Mouse (Mus musculus) G1E (cell line): ENCODE measurements around the gene Cd24a.

ENCODE experiments used
- CTCF ChIP-seq: IDR thresholded peaks from 2 replicates; pipeline ENCODE4 v1.5.1; 2012; ENCODE audit warnings: low read depth, low read length, inconsistent platforms, mixed read lengths
- GATA1 ChIP-seq: IDR thresholded peaks from 2 replicates; pipeline ENCODE4 v1.6.1; 2012; ENCODE audit warnings: borderline replicate concordance, low read length, inconsistent platforms, mixed read lengths
- GATA2 ChIP-seq: IDR thresholded peaks from 2 replicates; pipeline ENCODE4 v1.6.1; 2012; ENCODE audit warnings: low read depth, low read length, inconsistent platforms, borderline replicate concordance
- TAL1 ChIP-seq: conservative IDR thresholded peaks from 2 replicates; pipeline ENCODE4 v1.6.1; 2012; ENCODE audit warnings: low read depth, low read length, inconsistent platforms, mixed read lengths

GRCm38 (mm10) chr10:43574956-43575355 is 3.1 kb upstream of the Cd24a start:
- 0 out of 2 replicates have a peak, but pooled peaks have one; percentile 12 for TF ChIP-seq CTCF
- TF ChIP-seq GATA2 = no peak
- no peak for TF ChIP-seq GATA1
- TF ChIP-seq TAL1 = no peak
